Mouse (Mus musculus) megakaryocyte, embryonic 14.5 days (primary cell): Measurements from ENCODE around the gene Rab5c. TPM values are rescaled to one million over a fixed set of nuclear protein-coding genes. Genes with fewer than 3 reads are reported as not detected.
A peak's percentile ranks its signal among the peaks of the same experiment; 100 is the strongest.

Source experiments
- H3K27me3 ChIP-seq: replicated peaks from 2 replicates; pipeline ENCODE3; 2012; ENCODE audit warnings: inconsistent platforms
- H3K36me3 ChIP-seq: replicated peaks from 2 replicates; pipeline ENCODE3; 2012; ENCODE audit warnings: low read length, inconsistent platforms, mixed read lengths
- H3K4me1 ChIP-seq: 2 replicates; pipeline ENCODE4 v1.6.1; 2012; ENCODE audit warnings: inconsistent platforms
- H3K4me3 ChIP-seq: replicated peaks from 2 replicates; pipeline ENCODE3; 2012; ENCODE audit warnings: moderate library complexity, mild to moderate bottlenecking, inconsistent platforms
- H3K9me3 ChIP-seq: 2 replicates; pipeline ENCODE4 v1.6.1; 2012; ENCODE audit warnings: inconsistent platforms
- FLI1 ChIP-seq: IDR thresholded peaks from 2 replicates; pipeline ENCODE4 v1.6.1; 2012; ENCODE audit warnings: low read length, inconsistent platforms, mixed read lengths
- GATA1 ChIP-seq: IDR thresholded peaks from 3 replicates; pipeline ENCODE4 v1.6.1; 2012; ENCODE audit warnings: mixed read lengths, low read length, inconsistent platforms, borderline replicate concordance
- polyA plus RNA-seq: library from polyadenylated mRNA; stranded (reverse); fragments of >175 nt; gene quantifications from 2 replicates; pipeline ENCODE4 v1.2.3, GENCODE M21; 2012; ENCODE audit warnings: low replicate concordance; ENCODE audit not compliant: insufficient read depth

Rab5c gene
- polyA plus RNA-seq, 1 experiment: 502 TPM

DNA sequence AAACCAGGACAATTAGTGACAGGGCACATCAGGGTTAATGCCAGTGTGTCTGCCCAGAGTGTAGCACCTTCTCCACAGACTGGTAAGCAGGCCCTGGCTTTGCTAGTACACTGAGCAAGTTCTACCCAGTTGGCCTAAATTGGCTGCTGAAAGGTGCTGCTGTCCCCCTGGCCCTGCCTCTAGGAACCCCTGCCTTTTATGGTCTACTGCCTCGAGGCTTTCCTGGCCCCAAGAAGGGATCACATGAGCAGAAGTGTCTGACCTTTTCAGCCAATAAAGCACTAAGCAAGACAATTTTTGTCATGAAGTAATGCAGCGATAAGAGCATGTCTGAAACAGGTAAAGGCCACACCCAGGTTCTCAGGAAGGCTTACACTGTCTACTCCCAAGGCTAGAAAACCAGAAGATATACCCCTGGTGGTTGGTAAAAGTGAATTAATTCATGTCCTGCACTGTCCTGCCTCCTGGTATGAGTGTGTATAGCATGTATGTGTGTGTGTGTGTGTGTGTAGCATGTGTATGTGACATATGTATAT, 15.5 kb downstream of the Rab5c start:
- peaks cover 94% of the 10 kb centered on the region for H3K4me1 ChIP-seq
- TF ChIP-seq GATA1 (no peak), FLI1 (no peak)
- H3K9me3 ChIP-seq: no peaks in the 10 kb centered on the region
- no peaks in the 10 kb centered on the region for H3K27me3 ChIP-seq
- H3K4me3 ChIP-seq: peak overlapping the region; percentile 79
- H3K36me3 ChIP-seq: peaks cover 60% of the 10 kb centered on the region

DNA sequence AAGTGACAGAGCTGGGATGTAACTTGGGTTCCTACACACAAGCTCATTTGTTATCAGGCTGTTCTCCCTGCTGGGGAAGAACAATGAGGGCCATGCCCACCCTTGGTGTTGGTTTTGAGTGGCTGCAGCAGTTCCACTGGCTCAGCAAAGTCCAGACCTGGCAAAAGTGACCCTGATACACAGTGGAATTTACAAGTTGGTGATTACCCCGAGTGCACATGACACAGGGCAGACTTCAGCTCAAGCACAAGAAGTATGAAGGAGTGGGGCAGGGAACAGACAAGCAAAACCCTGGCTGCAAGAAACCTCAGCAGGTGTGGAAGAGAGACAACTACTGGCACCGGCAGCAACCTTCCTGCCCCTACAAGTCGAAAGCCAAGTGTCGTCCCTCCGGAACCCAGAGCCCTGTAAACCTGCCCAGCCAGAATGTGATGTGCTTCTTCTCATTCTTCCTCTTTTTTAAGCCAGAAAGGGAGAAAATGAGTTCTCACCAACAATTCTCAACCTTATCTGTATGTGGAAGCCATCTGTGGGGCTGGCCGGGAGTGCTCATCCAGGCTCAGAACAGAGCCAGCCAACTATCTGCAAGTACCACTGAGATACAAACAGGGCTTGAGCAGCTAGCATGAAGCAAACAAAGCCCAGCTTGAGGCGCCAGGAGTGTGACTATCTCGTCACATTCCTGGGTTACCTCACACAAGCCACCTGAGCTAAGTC, 16.1 kb downstream of the Rab5c start:
- Histone ChIP-seq H3K4me3 (peak overlapping the region; percentile 76), H3K27me3 (no peaks in the 10 kb centered on the region), H3K9me3 (no peaks in the 10 kb centered on the region), H3K36me3 (peaks cover 60% of the 10 kb centered on the region), H3K4me1 (peaks cover 92% of the 10 kb centered on the region)
- TF ChIP-seq FLI1 (no peak), GATA1 (no peak)

DNA sequence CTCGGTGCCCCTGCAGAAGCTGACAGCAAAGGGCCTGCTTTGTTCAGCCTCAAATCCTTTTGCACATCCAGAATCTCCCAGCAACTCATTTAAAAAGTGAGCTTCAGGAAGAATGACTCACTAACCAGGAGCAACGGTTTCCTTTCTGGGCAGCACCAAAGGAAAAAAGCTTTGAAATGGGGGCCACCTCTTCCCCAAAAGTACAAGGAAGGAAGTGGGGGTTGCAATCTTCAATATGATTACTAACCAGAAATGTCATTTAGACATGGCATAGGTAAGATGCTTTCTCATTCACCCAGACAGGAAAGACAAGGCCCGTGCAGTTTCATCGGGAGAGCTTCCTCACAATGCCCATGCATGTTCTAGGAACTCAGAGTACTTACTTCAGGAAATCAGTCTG, 16.8 kb downstream of the Rab5c start:
- TF ChIP-seq FLI1: no peak
- no peak for TF ChIP-seq GATA1
- Histone ChIP-seq H3K4me1 (peaks cover 93% of the 10 kb centered on the region), H3K4me3 (peak overlapping the region; percentile 76), H3K27me3 (no peaks in the 10 kb centered on the region), H3K36me3 (peaks cover 67% of the 10 kb centered on the region), H3K9me3 (no peaks in the 10 kb centered on the region)

DNA sequence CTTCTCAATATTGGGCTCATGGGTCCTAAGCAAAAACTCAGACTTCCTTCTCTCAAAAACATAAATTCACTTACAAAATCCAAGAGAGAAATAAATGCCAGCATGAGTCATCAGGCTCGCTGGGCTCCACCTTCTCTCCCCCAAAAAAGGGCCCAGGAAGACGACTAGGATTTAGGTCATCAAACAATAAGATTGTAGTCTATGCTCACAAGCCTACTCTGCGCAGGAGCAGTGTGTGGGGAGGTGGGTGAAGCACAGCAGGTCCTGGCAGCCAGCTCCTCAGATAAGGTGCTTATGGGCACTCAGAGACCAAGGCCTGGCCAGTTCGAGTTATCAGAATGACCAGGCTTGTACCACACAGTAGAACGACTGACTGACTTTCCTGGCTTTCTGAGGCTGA, 17.7 kb downstream of the Rab5c start:
- no peak for TF ChIP-seq GATA1
- TF ChIP-seq FLI1: no peak
- Histone ChIP-seq H3K4me1 (peaks cover 89% of the 10 kb centered on the region), H3K36me3 (peaks cover 72% of the 10 kb centered on the region), H3K4me3 (peak overlapping the region; percentile 76), H3K9me3 (no peaks in the 10 kb centered on the region), H3K27me3 (no peaks in the 10 kb centered on the region)

DNA sequence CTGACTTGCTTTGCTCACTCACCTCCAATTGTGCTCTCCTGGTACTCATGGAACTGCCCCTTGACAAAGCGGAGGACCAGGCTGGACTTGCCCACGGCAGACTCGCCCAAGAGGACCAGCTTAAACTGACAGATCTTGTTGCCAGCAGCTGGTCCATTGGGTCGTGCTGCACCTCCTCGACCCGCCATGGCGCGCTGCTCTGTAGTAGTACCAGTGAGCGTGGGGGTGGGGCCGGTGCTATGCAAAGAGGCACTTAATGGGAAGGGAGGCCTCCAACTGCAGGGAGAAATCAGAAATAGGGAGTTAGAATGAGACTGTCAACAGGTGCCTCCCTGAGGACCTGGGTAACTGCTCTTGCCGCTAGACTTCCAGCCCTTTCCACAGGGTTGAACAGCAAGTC, 18.1 kb downstream of the Rab5c start:
- Histone ChIP-seq H3K4me1 (peaks cover 88% of the 10 kb centered on the region), H3K36me3 (peaks cover 72% of the 10 kb centered on the region), H3K4me3 (peak overlapping the region; percentile 56)

DNA sequence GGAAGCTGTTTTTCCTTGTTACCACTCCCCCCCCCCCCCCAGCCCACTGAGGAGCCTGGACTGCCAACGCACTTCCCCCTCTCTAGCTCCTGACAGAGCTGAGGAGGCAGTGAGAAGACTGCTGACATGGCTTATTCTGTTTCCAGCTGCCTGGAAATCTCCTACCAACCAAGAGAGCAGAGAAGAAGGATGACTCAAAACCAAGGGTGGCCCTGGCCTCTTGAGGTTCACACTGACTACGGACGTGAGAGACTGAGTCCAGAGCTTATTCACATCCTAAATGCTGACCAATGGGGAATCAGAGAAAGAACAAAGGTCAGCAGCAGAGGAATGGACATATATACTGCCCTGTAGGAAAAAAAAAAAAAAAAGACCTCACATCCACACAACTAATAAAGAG, 18.7 kb downstream of the Rab5c start:
- no peak for TF ChIP-seq FLI1
- no peak for TF ChIP-seq GATA1
- Histone ChIP-seq H3K36me3 (peaks cover 70% of the 10 kb centered on the region), H3K9me3 (no peaks in the 10 kb centered on the region), H3K4me3 (no peak overlapping the region), H3K4me1 (peaks cover 88% of the 10 kb centered on the region), H3K27me3 (no peaks in the 10 kb centered on the region)

More for the DNA sequence above, 18.1 kb downstream of the Rab5c start:
- no peak for TF ChIP-seq GATA1
- TF ChIP-seq FLI1: no peak
- H3K9me3 ChIP-seq: no peaks in the 10 kb centered on the region
- no peaks in the 10 kb centered on the region for H3K27me3 ChIP-seq

DNA sequence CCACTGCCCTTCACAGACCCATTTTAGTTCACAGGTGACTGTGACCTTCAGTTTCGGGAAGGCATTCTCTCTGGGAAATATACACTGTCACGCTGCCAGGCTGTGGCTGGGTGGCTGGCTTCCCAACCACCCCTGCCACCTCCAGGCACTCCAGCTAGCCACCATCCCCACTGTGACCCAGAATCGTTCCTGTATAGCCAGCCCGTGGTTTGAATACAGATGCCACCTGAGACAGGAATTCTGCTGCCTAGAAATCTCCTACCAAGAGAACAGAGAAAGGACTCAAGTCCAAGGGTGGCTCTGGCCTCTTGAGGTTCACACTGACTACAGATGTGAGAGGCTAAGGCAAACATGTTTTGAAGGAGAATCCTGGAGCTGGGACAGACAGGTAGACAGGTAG, 19.1 kb downstream of the Rab5c start:
- no peaks in the 10 kb centered on the region for H3K9me3 ChIP-seq
- peaks cover 88% of the 10 kb centered on the region for H3K4me1 ChIP-seq
- no peak overlapping the region for H3K4me3 ChIP-seq
- H3K36me3 ChIP-seq: peaks cover 67% of the 10 kb centered on the region
- no peaks in the 10 kb centered on the region for H3K27me3 ChIP-seq
- TF ChIP-seq GATA1 (no peak), FLI1 (no peak)

DNA sequence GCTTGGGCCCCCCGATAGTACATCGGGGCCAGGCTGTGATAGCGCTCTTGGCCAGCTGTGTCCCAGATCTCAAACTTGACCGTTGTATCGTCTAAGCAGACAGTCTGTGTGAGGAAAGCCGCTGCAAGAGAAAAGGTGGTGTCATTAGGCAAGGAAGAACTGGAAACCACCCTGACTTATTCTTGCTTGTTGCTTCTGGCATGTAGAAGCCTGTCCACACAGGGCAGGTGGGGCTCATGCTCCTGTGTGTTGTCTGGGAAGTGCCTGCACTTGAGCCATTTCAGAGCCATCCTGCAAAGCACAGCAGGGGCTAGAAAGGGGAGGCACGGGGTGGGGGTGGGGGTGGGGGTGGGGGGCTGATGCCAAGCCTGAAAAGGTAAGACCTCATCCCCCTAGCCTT, 19.6 kb downstream of the Rab5c start:
- no peak for TF ChIP-seq FLI1
- no peak for TF ChIP-seq GATA1
- peaks cover 65% of the 10 kb centered on the region for H3K36me3 ChIP-seq
- peaks cover 88% of the 10 kb centered on the region for H3K4me1 ChIP-seq
- no peaks in the 10 kb centered on the region for H3K9me3 ChIP-seq
- H3K4me3 ChIP-seq: no peak overlapping the region
- no peaks in the 10 kb centered on the region for H3K27me3 ChIP-seq

DNA sequence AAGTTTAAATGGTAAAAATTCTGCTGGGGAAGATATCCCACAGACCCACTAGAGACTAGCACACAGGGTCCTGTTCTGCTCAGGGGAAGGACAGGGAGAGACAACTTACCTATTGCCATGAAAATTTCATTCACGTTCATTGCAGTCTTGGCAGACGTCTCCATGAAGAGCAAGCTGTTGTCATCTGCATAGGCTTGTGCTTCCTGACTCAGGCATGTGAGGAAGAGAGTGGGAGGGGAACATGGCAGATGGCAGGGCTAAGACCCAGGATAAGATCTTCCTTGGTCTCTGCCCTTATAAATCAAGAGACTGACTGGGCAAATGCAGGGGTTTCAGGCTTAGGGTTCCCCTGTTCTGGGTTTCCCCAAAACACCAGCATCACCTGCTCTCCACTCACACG, 21.4 kb downstream of the Rab5c start:
- Histone ChIP-seq H3K4me1 (peaks cover 88% of the 10 kb centered on the region), H3K9me3 (no peaks in the 10 kb centered on the region), H3K4me3 (no peak overlapping the region), H3K27me3 (no peaks in the 10 kb centered on the region), H3K36me3 (peaks cover 60% of the 10 kb centered on the region)
- TF ChIP-seq GATA1 (no peak), FLI1 (no peak)

DNA sequence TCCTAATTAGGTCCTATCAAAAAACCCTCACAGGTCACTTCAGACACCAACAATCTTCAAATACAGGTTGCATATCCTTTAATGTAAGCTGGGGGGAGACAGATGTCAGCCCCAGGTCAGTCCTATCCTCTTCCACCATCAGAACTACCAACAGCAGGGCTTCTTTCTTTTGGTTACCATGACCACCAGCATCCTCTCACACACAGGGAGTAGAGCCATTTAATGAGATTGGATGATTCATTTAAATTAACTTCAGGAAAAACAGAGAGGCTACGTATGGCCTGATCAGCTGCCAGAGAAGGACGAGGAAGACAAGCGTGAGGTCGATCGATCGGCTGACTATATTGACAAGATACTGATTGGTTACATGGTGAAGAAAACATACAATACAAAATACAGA, 23.1 kb downstream of the Rab5c start:
- peaks cover 66% of the 10 kb centered on the region for H3K36me3 ChIP-seq
- no peaks in the 10 kb centered on the region for H3K27me3 ChIP-seq
- H3K9me3 ChIP-seq: no peaks in the 10 kb centered on the region
- peaks cover 86% of the 10 kb centered on the region for H3K4me1 ChIP-seq
- no peak overlapping the region for H3K4me3 ChIP-seq
- TF ChIP-seq FLI1 (no peak), GATA1 (no peak)
